11 mouse cellular contexts compared by ENCODE assay signal in the genomic region with DNA sequence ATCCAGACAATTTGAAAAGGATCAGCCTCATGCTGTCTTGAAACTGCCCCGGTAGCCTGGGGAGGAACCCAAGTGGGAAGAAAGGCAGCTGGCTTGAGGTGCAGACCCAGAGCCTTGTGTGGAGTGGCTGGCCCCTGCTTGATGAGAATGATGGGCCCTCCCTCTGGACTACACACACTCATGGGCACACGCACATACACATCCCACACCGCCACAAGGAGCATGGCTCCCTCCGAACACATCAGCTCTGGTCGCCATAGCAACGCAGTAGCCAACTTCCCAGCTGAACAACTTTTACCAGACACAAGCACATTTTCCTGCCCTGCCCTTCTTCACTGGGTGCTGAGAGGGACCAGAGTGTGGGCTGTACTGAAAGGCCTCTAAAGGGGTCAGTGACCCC.
DNase-seq lines count a peak whose midpoint lies in the region; ATAC-seq and TF ChIP-seq lines count a peak whose summit lies in the region.
"Had no signal": no experiment of that assay in that cellular context is flagged by ENCODE, and none has a peak within 500 bp of the region (broad histone marks: within the 10 kb centered on the region; RNA-seq: fewer than 3 reads in every experiment).

No protein-coding gene starts in this region.

- DNase-seq in lung, postnatal 0 days (ENCODE audit: low spot score): peak; percentile 23
- DNase-seq in lung, postnatal 36 days: no peak
- no peak for DNase-seq in cerebellum, adult 11 months
- no peak for DNase-seq in lung, adult 18-20 months
- no peak for DNase-seq in adrenal gland, adult (ENCODE audit: inconsistent age in 2 of 2, low spot score in 1 of 2)
- DNase-seq: cerebellum, postnatal 14 days; heart, adult 2 months had no signal

- peaks cover 4% of the 10 kb centered on the region for H3K4me1 ChIP-seq in lung, postnatal 0 days (ENCODE audit: insufficient read depth, low read depth, low read length)
- peaks cover 35% of the 10 kb centered on the region for H3K4me1 ChIP-seq in hindbrain, embryonic 12.5 days
- H3K4me1 ChIP-seq in midbrain, embryonic 13.5 days (replicated peaks): peaks cover 48% of the 10 kb centered on the region
- H3K4me1 ChIP-seq in liver, embryonic 12.5 days: no peaks in the 10 kb centered on the region; the same call in 1 of the 2 replicates

- 36% methylated on average over 6 of the region's 6 CpGs for WGBS in lung, postnatal 0 days
- WGBS in hindbrain, embryonic 12.5 days: 14% methylated on average over 6 of the region's 6 CpGs
- whole genome bisulfite sequencing in midbrain, embryonic 13.5 days: 7% methylated on average over 6 of the region's 6 CpGs
- WGBS in liver, embryonic 12.5 days (ENCODE audit: insufficient replicate concordance): 47% methylated on average over 6 of the region's 6 CpGs

- no peak for TF ChIP-seq EP300 in lung, postnatal 0 days (IDR thresholded peaks at IDR 0.05)

- H3K4me2 ChIP-seq in lung, postnatal 0 days (replicated peaks; ENCODE audit: low read depth, low read length): no peak overlapping the region
- H3K4me2 ChIP-seq in hindbrain, embryonic 12.5 days (replicated peaks): no peak overlapping the region
- H3K4me2 ChIP-seq in midbrain, embryonic 13.5 days (replicated peaks): 0 out of 2 replicates have a peak overlapping the region, but pooled peaks have one; percentile 28
- H3K4me2 ChIP-seq in liver, embryonic 12.5 days: no peak overlapping the region

- no peak for TF ChIP-seq CTCF in lung, postnatal 0 days (IDR thresholded peaks at IDR 0.05)

- no peaks in the 10 kb centered on the region for H3K9me3 ChIP-seq in lung, postnatal 0 days (ENCODE audit: low read length)
- H3K9me3 ChIP-seq in hindbrain, embryonic 12.5 days (replicated peaks): no peaks in the 10 kb centered on the region
- H3K9me3 ChIP-seq in midbrain, embryonic 13.5 days: no peaks in the 10 kb centered on the region
- no peaks in the 10 kb centered on the region for H3K9me3 ChIP-seq in liver, embryonic 12.5 days (replicated peaks)

- no peaks in the 10 kb centered on the region for H3K36me3 ChIP-seq in lung, postnatal 0 days (ENCODE audit: insufficient read depth, low read length)
- H3K36me3 ChIP-seq in hindbrain, embryonic 12.5 days: no peaks in the 10 kb centered on the region
- H3K36me3 ChIP-seq in midbrain, embryonic 13.5 days: no peaks in the 10 kb centered on the region
- H3K36me3 ChIP-seq in liver, embryonic 12.5 days: no peaks in the 10 kb centered on the region

- no peak overlapping the region for H3K9ac ChIP-seq in lung, postnatal 0 days (replicated peaks; ENCODE audit: low read depth)
- no peak overlapping the region for H3K9ac ChIP-seq in hindbrain, embryonic 12.5 days
- H3K9ac ChIP-seq in midbrain, embryonic 13.5 days (replicated peaks): no peak overlapping the region
- H3K9ac ChIP-seq in liver, embryonic 12.5 days: no peak overlapping the region

- H3K4me3 ChIP-seq in lung, postnatal 0 days (ENCODE audit: low read depth, low read length): no peak overlapping the region
- no peak overlapping the region for H3K4me3 ChIP-seq in hindbrain, embryonic 12.5 days
- H3K4me3 ChIP-seq in midbrain, embryonic 13.5 days (replicated peaks): no peak overlapping the region
- H3K4me3 ChIP-seq in liver, embryonic 12.5 days: no peak overlapping the region
- H3K4me3 ChIP-seq: heart, adult 2 months; myocyte had no signal

- ATAC-seq in lung, postnatal 0 days: 0 out of 2 replicates have a peak, but pooled peaks have one; percentile 19
- 0 out of 2 replicates have a peak, but pooled peaks have one; percentile 44 for ATAC-seq in hindbrain, embryonic 12.5 days (ENCODE audit: low FRiP score)
- ATAC-seq in midbrain, embryonic 13.5 days: peak; percentile 79
- ATAC-seq in liver, embryonic 12.5 days: no peak

- no peaks in the 10 kb centered on the region for H3K27me3 ChIP-seq in lung, postnatal 0 days (replicated peaks; ENCODE audit: insufficient read depth, low read length)
- peaks cover 11% of the 10 kb centered on the region for H3K27me3 ChIP-seq in hindbrain, embryonic 12.5 days
- peaks cover 3% of the 10 kb centered on the region; the same call in 1 of the 2 replicates for H3K27me3 ChIP-seq in midbrain, embryonic 13.5 days
- peaks cover 50% of the 10 kb centered on the region for H3K27me3 ChIP-seq in liver, embryonic 12.5 days (replicated peaks)

- no peak overlapping the region for H3K27ac ChIP-seq in lung, postnatal 0 days (ENCODE audit: low read length)
- H3K27ac ChIP-seq in hindbrain, embryonic 12.5 days: 0 out of 2 replicates have a peak overlapping the region, but pooled peaks have one; percentile 12
- H3K27ac ChIP-seq in midbrain, embryonic 13.5 days: peak overlapping the region; percentile 58
- H3K27ac ChIP-seq in liver, embryonic 12.5 days: no peak overlapping the region
- H3K27ac ChIP-seq: heart, adult 2 months had no signal

Comparison
In these comparisons a context has a peak if more than half of its experiments do, and no peak if none do; other contexts are left out.
1. H3K27ac ChIP-seq: peak in hindbrain, embryonic 12.5 days (single experiment) and midbrain, embryonic 13.5 days (single experiment); none in lung, postnatal 0 days (single experiment) and liver, embryonic 12.5 days (single experiment).